Mouse (Mus musculus) adrenal gland, adult 18-20 months (tissue): ENCODE results near the gene Mpnd. TPM values are rescaled to one million over a fixed set of nuclear protein-coding genes. Genes with fewer than 3 reads are reported as not detected.
A peak's percentile ranks its signal among the peaks of the same experiment; 100 is the strongest.
"Not testable (repeated sequence)": the region's sequence is repeated elsewhere in the genome, so short reads cannot be mapped to it uniquely, and the experiment has no call there.

Source experiments
- DNase-seq, 2 experiments: peaks; one replicate each; pipeline ENCODE4 v3.0.0; 2021 to 2022; ENCODE audit warnings: low spot score in 2 of 2
- total RNA-seq, 2 experiments: library from RNA; stranded (reverse); gene quantifications; 1 replicate in 1 of 2; 2 replicates in 1 of 2; pipeline ENCODE4 v1.2.3; 2021

The Mpnd gene
- total RNA-seq, 2 experiments from 2014 or later, result 68.1 to 97.5 TPM

- peak; percentile 100 for DNase-seq
These were observed 30.8 kb downstream of the Mpnd start, which contains the start of gene Sh3gl1 for GRCm38 (mm10) chr17:56036176-56036900. TSS of gene Sh3gl1 (minus strand) at chr17:56036635.

GRCm38 (mm10) chr17:56036901-56037287 is 31.4 kb downstream of the Mpnd start:
- DNase-seq, result no peak

- DNase-seq, result no peak
These were observed 33.2 kb downstream of the Mpnd start for GRCm38 (mm10) chr17:56038583-56039261.

- no peak for DNase-seq
These were observed 33.8 kb downstream of the Mpnd start for GRCm38 (mm10) chr17:56039345-56039744.

GRCm38 (mm10) chr17:56040030-56040856 is 34.7 kb downstream of the Mpnd start, which contains the start of gene Chaf1a:
TSS of gene Chaf1a (plus strand) at chr17:56040439.
- peak; percentile 92 for DNase-seq

- DNase-seq, result no peak
These were observed 35.3 kb downstream of the Mpnd start for GRCm38 (mm10) chr17:56040857-56041163.

GRCm38 (mm10) chr17:56051369-56051768 is 45.9 kb downstream of the Mpnd start:
- no peak for DNase-seq

GRCm38 (mm10) chr17:56054938-56055337 is 49.4 kb downstream of the Mpnd start:
- DNase-seq, result no peak

- DNase-seq, result no peak
These were observed 50.6 kb downstream of the Mpnd start for GRCm38 (mm10) chr17:56055945-56056678.

GRCm38 (mm10) chr17:56057381-56058120 is 52.0 kb downstream of the Mpnd start:
- DNase-seq, result no peak

GRCm38 (mm10) chr17:56062081-56062480 is 56.6 kb downstream of the Mpnd start:
- no peak for DNase-seq

- not testable (repeated sequence) for DNase-seq
These were observed 60.2 kb downstream of the Mpnd start for GRCm38 (mm10) chr17:56065715-56066114.

Other genes starting within 250 kb of the Mpnd start
- gene Zfp119a, start 126.8 kb upstream of the Mpnd start, total RNA-seq, result 1 to 10 TPM; 5.0 to 5.5 TPM
- gene Zfp959, start 113.6 kb upstream of the Mpnd start, total RNA-seq, result 1 to 10 TPM; 4.7 to 4.8 TPM
- 1 to 10 TPM; 2.3 to 3.5 TPM for gene Zfp119b, start 56.2 kb upstream of the Mpnd start, total RNA-seq
- 1 to 10 TPM in 1 of 2 experiments, under 1 TPM in 1; 0.70 to 1.3 TPM for gene Ebi3, start 53.1 kb upstream of the Mpnd start, total RNA-seq
- gene Yju2, start 46.6 kb upstream of the Mpnd start, total RNA-seq, result 10 to 100 TPM; 17.4 to 17.9 TPM
- gene Shd, start 35.2 kb upstream of the Mpnd start, total RNA-seq, result 1 to 10 TPM; 2.0 to 2.2 TPM
- 1 to 10 TPM; 2.3 to 4.3 TPM for gene Fsd1, start 19.2 kb upstream of the Mpnd start, total RNA-seq
- gene Stap2, start 127 bp upstream of the Mpnd start, total RNA-seq, result 1 to 10 TPM; 5.1 to 5.4 TPM
- gene Sh3gl1, start 30.9 kb downstream of the Mpnd start, total RNA-seq, result 10 to 100 TPM; 38.3 to 39.0 TPM
- gene Chaf1a, start 34.7 kb downstream of the Mpnd start, total RNA-seq, result 1 to 10 TPM; 2.1 to 2.3 TPM
- 10 to 100 TPM; 63.6 to 77.6 TPM for gene Ubxn6, start 69.3 kb downstream of the Mpnd start, total RNA-seq
- gene Hdgfl2, start 73.9 kb downstream of the Mpnd start, total RNA-seq, result 10 to 100 TPM; 53.9 to 67.0 TPM
- 100 to 1,000 TPM in 1 of 2 experiments, 10 to 100 TPM in 1; 65.0 to 212 TPM for gene Plin4, start 104.1 kb downstream of the Mpnd start, total RNA-seq
- gene Plin5, start 111.9 kb downstream of the Mpnd start, total RNA-seq, result 10 to 100 TPM; 53.7 to 67.4 TPM
- gene Lrg1, start 116.3 kb downstream of the Mpnd start, total RNA-seq, result 10 to 100 TPM; 21.2 to 57.7 TPM
- gene Sema6b, start 134.6 kb downstream of the Mpnd start, total RNA-seq, result 1 to 10 TPM; 6.3 to 7.0 TPM
- 1 to 10 TPM; 1.9 to 2.5 TPM for gene Tnfaip8l1, start 156.8 kb downstream of the Mpnd start, total RNA-seq
- gene Mydgf, start 178.2 kb downstream of the Mpnd start, total RNA-seq, result 10 to 100 TPM; 49.6 to 56.6 TPM
- 10 to 100 TPM; 35.8 to 37.6 TPM for gene Dpp9, start 213.2 kb downstream of the Mpnd start, total RNA-seq